Mouse (Mus musculus) kidney, embryonic 14.5 days (tissue): ENCODE measurements around the gene Stx4a. TPM values are rescaled to one million over a fixed set of nuclear protein-coding genes. Genes with fewer than 3 reads are reported as not detected.

ENCODE experiments used
- ATAC-seq: fragments of 200-750 bp; cut with Nextera tagmentation; 2 replicates; pipeline ENCODE4 v1.8.0; 2017; ENCODE audit warnings: moderate number of reproducible peaks, mild to moderate bottlenecking, moderate TSS enrichment, moderate library complexity; ENCODE audit not compliant: low FRiP score, low TSS enrichment
- H3K27ac ChIP-seq: fragments of 300-500 bp; sonication (generic); 2 replicates; pipeline ENCODE4 v1.5.1; 2014; ENCODE audit warnings: low read depth, mild to moderate bottlenecking, low read length, moderate library complexity, mixed read lengths
- H3K27me3 ChIP-seq: fragments of 300-500 bp; sonication (generic); 2 replicates; pipeline ENCODE4 v1.6.1; 2014; ENCODE audit warnings: mild to moderate bottlenecking, low read length; ENCODE audit not compliant: control insufficient read depth, insufficient read depth
- H3K36me3 ChIP-seq: fragments of 300-500 bp; sonication (generic); 2 replicates; pipeline ENCODE4 v1.6.1; 2014; ENCODE audit warnings: low read length, mixed read lengths; ENCODE audit not compliant: control insufficient read depth, insufficient read depth
- H3K4me1 ChIP-seq: fragments of 300-500 bp; sonication (generic); 2 replicates; pipeline ENCODE4 v1.6.1; 2014; ENCODE audit warnings: low read length, mixed read lengths; ENCODE audit not compliant: control insufficient read depth, insufficient read depth
- H3K4me2 ChIP-seq: fragments of 300-500 bp; sonication (generic); replicated peaks from 2 replicates; pipeline ENCODE4 v1.6.1; 2014; ENCODE audit warnings: low read depth, mild to moderate bottlenecking, low read length
- H3K4me3 ChIP-seq: fragments of 300-500 bp; sonication (generic); 2 replicates; pipeline ENCODE4 v1.5.1; 2014; ENCODE audit warnings: mild to moderate bottlenecking, low read length
- H3K9ac ChIP-seq: fragments of 300-500 bp; sonication (generic); 2 replicates; pipeline ENCODE4 v1.6.1; 2014; ENCODE audit warnings: low read depth, mild to moderate bottlenecking, low read length, moderate library complexity
- H3K9me3 ChIP-seq: fragments of 300-500 bp; sonication (generic); 2 replicates; pipeline ENCODE4 v1.6.1; 2016; ENCODE audit warnings: low read length; ENCODE audit not compliant: control insufficient read depth
- WGBS: fragments of 180-500 bp; shearing (Covaris S2); extraction: QIAGEN DNeasy Blood & Tissue Kit; methylation state at CpG from one replicate; pipeline ENCODE4 v1.1.7; 2014; 5-methylcytosine and 5-hydroxymethylcytosine counted together
- polyA plus RNA-seq: library from polyadenylated mRNA; unstranded; fragments of >200 nt; fragmentation: Nextera tagmentation; extraction: Ambion mirVana; gene quantifications from 2 replicates; pipeline ENCODE4 v1.2.1, GENCODE M21; 2014

Stx4a gene
- polyA plus RNA-seq, 1 experiment from 2014 or later, result 22.1 TPM

- no peaks in the 10 kb centered on the region for H3K9me3 ChIP-seq
- no peak overlapping the region for H3K9ac ChIP-seq
- H3K4me1 ChIP-seq, result no peaks in the 10 kb centered on the region
- H3K4me3 ChIP-seq, result no peak overlapping the region
- no peak for ATAC-seq
- 90% methylated on average over 4 of the region's 4 CpGs for WGBS
- peaks cover 66% of the 10 kb centered on the region for H3K36me3 ChIP-seq
- H3K27me3 ChIP-seq, result no peaks in the 10 kb centered on the region
- H3K4me2 ChIP-seq, result no peak overlapping the region
- no peak overlapping the region for H3K27ac ChIP-seq
These were observed 25.5 kb upstream of the Stx4a start for GRCm38 (mm10) chr7:127798591-127798990.

- H3K36me3 ChIP-seq, result peaks cover 59% of the 10 kb centered on the region
- no peak overlapping the region for H3K4me2 ChIP-seq
- no peak overlapping the region for H3K27ac ChIP-seq
- H3K4me3 ChIP-seq, result no peak overlapping the region
- H3K4me1 ChIP-seq, result no peaks in the 10 kb centered on the region
- no peaks in the 10 kb centered on the region for H3K9me3 ChIP-seq
- 93% methylated on average over 13 of the region's 13 CpGs for WGBS
- no peak for ATAC-seq
- H3K27me3 ChIP-seq, result no peaks in the 10 kb centered on the region
- no peak overlapping the region for H3K9ac ChIP-seq
These were observed 24.9 kb upstream of the Stx4a start for GRCm38 (mm10) chr7:127799211-127799610.

GRCm38 (mm10) chr7:127799738-127800137 lies 24.4 kb upstream of the Stx4a start:
- Histone ChIP-seq H3K9me3 (no peaks in the 10 kb centered on the region), H3K27me3 (no peaks in the 10 kb centered on the region), H3K9ac (no peak overlapping the region), H3K4me1 (no peaks in the 10 kb centered on the region), H3K4me2 (no peak overlapping the region), H3K27ac (no peak overlapping the region), H3K4me3 (no peak overlapping the region), H3K36me3 (peaks cover 54% of the 10 kb centered on the region)
- peak; percentile 40; the same call in 1 of the 2 replicates for ATAC-seq
- WGBS, result 100% methylated on average over 1 of the region's 1 CpGs

GRCm38 (mm10) chr7:127800435-127801009 lies 23.6 kb upstream of the Stx4a start, which contains the start of gene Hsd3b7:
TSS of gene Hsd3b7 (plus strand) at chr7:127800604.
- H3K36me3 ChIP-seq, result peaks cover 46% of the 10 kb centered on the region

GRCm38 (mm10) chr7:127801010-127801621 lies 23.0 kb upstream of the Stx4a start:
- no peaks in the 10 kb centered on the region for H3K4me1 ChIP-seq
- H3K4me3 ChIP-seq, result peak overlapping the region; percentile 5; the same call in 1 of the 2 replicates
- peaks cover 40% of the 10 kb centered on the region for H3K36me3 ChIP-seq
- H3K9ac ChIP-seq, result peak overlapping the region; percentile 32; the same call in 1 of the 2 replicates
- 91% methylated on average over 8 of the region's 8 CpGs for WGBS
- peak overlapping the region; percentile 25; the same call in 1 of the 2 replicates for H3K4me2 ChIP-seq
- H3K9me3 ChIP-seq, result no peaks in the 10 kb centered on the region
- H3K27me3 ChIP-seq, result no peaks in the 10 kb centered on the region
- ATAC-seq, result 0 out of 2 replicates have a peak, but pooled peaks have one; percentile 8
- peak overlapping the region; percentile 33; the same call in 1 of the 2 replicates for H3K27ac ChIP-seq

More at GRCm38 (mm10) chr7:127800435-127801009, 23.6 kb upstream of the Stx4a start, which contains the start of gene Hsd3b7:
- H3K27ac ChIP-seq, result peak within 1 kb of the TSS; percentile 33; the same call in 1 of the 2 replicates
- H3K4me1 ChIP-seq, result no peaks in the 10 kb centered on the region
- H3K27me3 ChIP-seq, result no peaks in the 10 kb centered on the region
- ATAC-seq, result peak; percentile 86
- peak within 1 kb of the TSS; percentile 32 for H3K9ac ChIP-seq
- no peaks in the 10 kb centered on the region for H3K9me3 ChIP-seq
- peak within 1 kb of the TSS; percentile 25; the same call in 1 of the 2 replicates for H3K4me2 ChIP-seq
- peak within 1 kb of the TSS; percentile 5; the same call in 1 of the 2 replicates for H3K4me3 ChIP-seq
- WGBS, result 20% methylated on average over 6 of the region's 6 CpGs

GRCm38 (mm10) chr7:127802313-127802712 lies 21.8 kb upstream of the Stx4a start:
- Histone ChIP-seq H3K27ac (no peak overlapping the region), H3K4me2 (no peak overlapping the region), H3K4me1 (no peaks in the 10 kb centered on the region), H3K9me3 (no peaks in the 10 kb centered on the region), H3K9ac (no peak overlapping the region), H3K36me3 (peaks cover 28% of the 10 kb centered on the region), H3K4me3 (no peak overlapping the region), H3K27me3 (no peaks in the 10 kb centered on the region)
- WGBS, result 94% methylated on average over 17 of the region's 17 CpGs
- ATAC-seq, result no peak

- no peaks in the 10 kb centered on the region; the same call in 1 of the 2 replicates for H3K36me3 ChIP-seq
- no peaks in the 10 kb centered on the region for H3K4me1 ChIP-seq
- no peak overlapping the region for H3K4me3 ChIP-seq
- H3K9me3 ChIP-seq, result no peaks in the 10 kb centered on the region
- no peak overlapping the region for H3K9ac ChIP-seq
- no peak overlapping the region for H3K4me2 ChIP-seq
- no peak for ATAC-seq
- no peak overlapping the region for H3K27ac ChIP-seq
- 66% methylated on average over 5 of the region's 5 CpGs for WGBS
- H3K27me3 ChIP-seq, result no peaks in the 10 kb centered on the region
These were observed 15.3 kb upstream of the Stx4a start for GRCm38 (mm10) chr7:127808821-127809220.

GRCm38 (mm10) chr7:127809846-127810245 lies 14.2 kb upstream of the Stx4a start:
- Histone ChIP-seq H3K27me3 (no peaks in the 10 kb centered on the region), H3K4me3 (no peak overlapping the region), H3K4me2 (no peak overlapping the region), H3K36me3 (no peaks in the 10 kb centered on the region; the same call in 1 of the 2 replicates), H3K9ac (no peak overlapping the region), H3K9me3 (no peaks in the 10 kb centered on the region), H3K27ac (no peak overlapping the region), H3K4me1 (no peaks in the 10 kb centered on the region)
- no peak for ATAC-seq
- WGBS, result 97% methylated on average over 1 of the region's 1 CpGs

- Histone ChIP-seq H3K27ac (no peak overlapping the region), H3K4me2 (no peak overlapping the region), H3K4me1 (peaks cover 2% of the 10 kb centered on the region; the same call in 1 of the 2 replicates), H3K27me3 (no peaks in the 10 kb centered on the region), H3K36me3 (no peaks in the 10 kb centered on the region; the same call in 1 of the 2 replicates), H3K9me3 (no peaks in the 10 kb centered on the region), H3K4me3 (no peak overlapping the region), H3K9ac (no peak overlapping the region)
- 88% methylated on average over 10 of the region's 10 CpGs for WGBS
- no peak for ATAC-seq
These were observed 13.4 kb upstream of the Stx4a start for GRCm38 (mm10) chr7:127810650-127811049.
